Mouse (Mus musculus) ES-Bruce4 (cell line): Measurements from ENCODE around the gene Dysf.
"Not testable (repeated sequence)": the region's sequence is repeated elsewhere in the genome, so short reads cannot be mapped to it uniquely, and the experiment has no call there.

Experiments
- CTCF ChIP-seq: IDR thresholded peaks from one replicate; pipeline ENCODE4 v1.8.1; 2011; ENCODE audit warnings: low read depth, low read length
- POLR2A ChIP-seq: IDR thresholded peaks from one replicate; pipeline ENCODE4 v1.8.1; 2011; ENCODE audit warnings: low read length; ENCODE audit not compliant: insufficient read depth

DNA sequence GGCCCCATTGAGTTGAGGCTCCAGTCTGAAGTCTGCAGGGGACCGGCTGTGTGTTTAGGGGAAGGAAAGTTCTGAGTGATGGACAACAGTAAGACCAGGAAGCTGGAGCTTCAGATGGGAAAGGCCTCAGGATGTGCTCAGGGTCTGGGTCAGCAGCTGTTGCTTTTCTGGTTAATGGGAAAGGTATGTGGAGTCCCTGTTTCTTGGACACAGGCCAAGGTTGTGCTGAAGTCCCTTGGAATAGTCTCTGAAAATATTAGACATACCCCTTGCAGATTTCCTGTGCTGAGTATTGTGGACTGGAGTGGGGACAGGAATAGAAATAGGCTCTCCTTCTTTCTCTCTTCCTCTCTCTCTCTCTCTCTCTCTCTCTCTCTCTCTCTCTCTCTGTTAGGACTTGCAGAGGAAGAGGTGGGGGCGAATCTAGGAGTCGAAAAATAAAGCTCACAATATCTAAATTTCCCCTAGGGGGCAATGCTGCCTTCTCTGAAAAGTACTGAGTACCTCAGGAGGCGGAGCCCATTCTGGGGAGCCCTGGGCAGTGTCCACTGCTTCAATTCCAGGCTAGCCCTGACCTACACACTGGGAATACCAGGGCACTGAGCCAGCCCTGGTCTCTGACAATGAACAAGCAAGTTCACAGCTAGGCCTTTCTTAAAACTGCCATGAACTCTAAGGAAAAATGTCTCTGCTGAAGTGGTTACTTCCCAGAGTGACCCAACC lies 6.7 kb downstream of the Dysf start:
- TF ChIP-seq CTCF: peak; percentile 8
- not testable (repeated sequence) for TF ChIP-seq POLR2A
